Mouse (Mus musculus): ENCODE results near the gene 6430571L13Rik.
A peak's percentile ranks its signal among the peaks of the same experiment; 100 is the strongest.

The 6430571L13Rik gene

DNA sequence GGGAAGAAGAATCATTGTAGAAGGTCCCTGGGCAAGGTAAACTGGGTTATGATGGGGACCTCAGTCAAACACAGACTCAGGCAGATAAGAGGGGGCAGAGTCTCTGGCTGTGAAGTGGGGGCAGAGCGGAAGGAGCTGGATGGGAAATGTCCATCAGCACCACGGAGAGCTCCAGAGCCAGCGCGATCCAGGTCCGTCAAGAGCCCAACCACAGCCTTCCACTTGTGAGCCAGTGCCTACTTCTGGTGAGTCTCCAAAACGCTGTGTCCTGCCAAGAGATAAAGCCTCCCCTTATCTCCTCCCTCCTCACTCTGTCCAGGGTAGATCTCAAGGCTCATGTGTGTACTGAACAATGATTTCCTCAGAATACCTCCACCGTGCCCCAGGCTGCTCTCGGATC lies 41.3 kb downstream of the 6430571L13Rik start:
- peak; percentile 70 for DNase-seq (ENCODE audit: low read depth, low spot score)

DNA sequence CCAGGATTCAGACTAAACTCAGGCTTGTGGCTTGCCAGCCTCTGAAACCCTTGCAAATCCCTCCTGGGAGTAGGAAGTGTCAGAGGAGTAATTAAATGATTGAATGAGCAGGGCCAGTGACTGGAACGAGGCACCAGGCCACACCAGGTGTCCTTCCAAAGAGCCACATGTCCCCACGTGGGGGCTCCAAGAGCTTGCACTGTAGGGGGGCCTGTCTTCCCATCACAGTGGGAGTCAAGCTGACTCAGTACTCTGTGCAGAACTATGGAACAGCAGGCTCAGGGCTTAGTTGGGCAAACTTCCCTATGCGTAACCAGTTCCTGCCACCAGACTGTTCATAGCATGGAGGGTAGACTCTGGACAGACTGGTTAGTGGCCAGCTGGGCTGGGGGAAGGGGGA lies 44.0 kb downstream of the 6430571L13Rik start:
- DNase-seq (ENCODE audit: low read depth, low spot score): no peak

DNA sequence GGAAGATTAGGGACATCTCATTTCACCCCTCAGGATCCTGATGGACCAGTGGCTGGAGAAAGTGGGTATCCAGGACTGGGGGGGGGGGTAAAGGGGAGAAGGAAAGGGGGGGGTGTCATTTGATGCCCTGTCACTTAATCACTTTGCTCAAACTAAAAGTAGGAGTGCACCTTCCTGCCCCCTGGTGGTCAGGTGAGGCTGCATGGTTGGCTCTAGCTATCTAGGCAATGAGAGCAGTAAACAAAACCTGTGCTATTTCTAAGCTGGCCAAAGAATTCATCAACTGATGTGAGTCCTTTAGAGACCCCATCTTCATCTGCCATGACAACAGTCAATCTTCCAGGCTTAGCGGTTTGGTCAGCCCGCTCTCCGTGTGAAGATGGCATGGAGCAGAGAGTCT lies 46.3 kb downstream of the 6430571L13Rik start:
- no peak for DNase-seq (ENCODE audit: low read depth, low spot score)

DNA sequence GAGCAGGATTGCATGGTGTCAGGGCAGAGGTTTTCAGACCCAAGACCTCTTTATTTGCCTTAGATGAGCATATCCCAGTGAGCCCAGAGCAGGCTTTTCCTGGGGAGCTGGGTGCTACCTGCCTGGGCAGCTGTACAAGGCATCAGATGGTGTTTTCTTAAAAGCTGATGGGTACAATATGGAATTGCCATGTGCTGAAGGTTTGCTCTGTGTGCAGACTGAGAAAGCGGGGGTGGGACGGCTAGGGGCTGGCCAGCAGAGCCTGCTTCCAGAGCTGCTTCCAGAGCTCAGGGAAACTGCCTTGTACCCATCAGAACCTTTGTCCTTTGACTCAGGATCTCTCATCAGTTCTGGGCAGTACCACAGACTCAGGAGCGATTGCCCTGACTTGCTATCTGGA lies 47.3 kb downstream of the 6430571L13Rik start:
- no peak for DNase-seq (ENCODE audit: low read depth, low spot score)

DNA sequence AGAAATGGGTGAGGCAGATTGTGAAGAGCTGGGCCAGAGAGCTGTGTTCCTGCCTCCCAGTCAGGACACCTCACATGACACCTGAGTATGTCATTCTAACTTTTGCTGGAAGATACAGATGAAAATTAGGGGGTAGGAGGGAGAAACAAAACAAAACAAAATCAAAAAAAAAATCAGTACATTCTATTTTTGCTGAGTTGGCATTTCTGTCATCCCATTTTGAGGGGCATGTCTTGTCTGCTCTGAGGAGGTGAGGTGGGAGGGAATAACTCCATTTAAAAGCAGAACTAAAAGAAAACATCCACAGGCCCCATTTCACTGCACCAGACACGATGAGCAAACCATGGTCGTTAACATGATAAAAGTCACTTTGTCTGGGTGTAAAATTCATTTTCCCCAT lies 47.9 kb downstream of the 6430571L13Rik start:
- DNase-seq (ENCODE audit: low read depth, low spot score): no peak

DNA sequence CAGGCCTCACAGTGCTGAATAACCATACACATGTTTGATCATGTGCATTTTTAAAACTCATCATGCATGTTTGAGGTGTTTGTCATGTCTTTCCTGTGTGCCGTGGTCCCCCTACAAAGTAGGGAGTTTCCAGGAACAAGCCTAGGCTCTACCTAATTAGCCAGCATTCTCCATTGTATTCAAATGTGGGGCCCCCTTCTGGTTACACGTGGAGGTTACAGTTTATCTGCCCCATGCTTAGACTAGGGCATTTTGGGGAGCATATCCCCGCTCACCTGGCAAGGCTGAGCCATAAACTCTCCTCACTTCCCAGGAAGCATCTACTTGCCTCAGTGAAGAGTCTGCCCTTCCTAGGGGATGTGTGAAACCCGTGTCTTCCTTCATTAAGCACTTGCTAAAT lies 56.0 kb downstream of the 6430571L13Rik start:
- DNase-seq (ENCODE audit: low read depth, low spot score): no peak

DNA sequence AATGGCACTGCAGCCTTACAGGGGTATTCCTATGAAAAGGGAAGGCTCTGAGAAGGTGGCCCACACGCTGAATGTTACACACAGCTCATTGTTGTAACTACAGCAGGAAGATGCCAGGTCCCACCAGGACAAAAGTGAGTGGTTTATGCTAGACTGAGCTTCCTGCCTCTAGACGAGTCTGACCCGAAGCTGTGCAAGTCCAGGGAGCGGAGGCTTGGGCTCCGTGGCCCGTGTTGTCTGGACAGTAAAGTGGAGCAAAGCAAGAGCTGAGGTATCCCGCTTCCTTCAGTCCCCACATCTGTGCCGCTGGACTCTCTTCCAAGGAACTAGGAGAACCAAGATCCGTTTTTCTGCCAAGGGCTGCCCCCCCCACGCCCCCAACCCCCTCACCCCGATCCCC lies 58.6 kb downstream of the 6430571L13Rik start:
- no peak for DNase-seq (ENCODE audit: low read depth, low spot score)

DNA sequence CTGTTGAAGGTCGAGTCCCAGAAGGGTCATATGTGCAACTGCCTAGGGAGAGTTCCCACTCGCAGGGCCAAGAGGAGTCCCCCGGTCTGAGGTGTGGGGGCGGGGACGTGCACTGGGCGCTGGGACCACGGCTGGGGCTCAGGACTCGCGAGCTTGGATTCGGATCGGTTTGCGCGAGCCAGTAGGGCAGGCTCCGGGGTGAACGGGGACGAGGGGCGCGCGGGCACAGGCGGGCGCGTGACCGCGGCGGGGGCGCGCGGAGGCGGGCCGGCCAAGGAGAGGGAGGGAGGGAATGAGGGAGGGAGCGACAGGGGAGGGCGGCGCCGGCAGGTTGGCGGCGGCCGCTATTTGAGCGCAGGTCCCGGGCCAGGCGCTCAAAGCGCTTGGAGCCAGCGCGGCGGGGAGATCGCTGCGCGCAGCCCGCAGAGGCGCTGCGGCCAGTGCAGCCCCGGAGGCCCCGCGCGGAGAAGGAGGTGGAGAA lies 59.1 kb downstream of the 6430571L13Rik start, which contains the start of gene Cacna2d2:
TSS of gene Cacna2d2 (plus strand) at position 122 of the 481 bp plus-strand sequence.
- no peak for DNase-seq (ENCODE audit: low read depth, low spot score)

DNA sequence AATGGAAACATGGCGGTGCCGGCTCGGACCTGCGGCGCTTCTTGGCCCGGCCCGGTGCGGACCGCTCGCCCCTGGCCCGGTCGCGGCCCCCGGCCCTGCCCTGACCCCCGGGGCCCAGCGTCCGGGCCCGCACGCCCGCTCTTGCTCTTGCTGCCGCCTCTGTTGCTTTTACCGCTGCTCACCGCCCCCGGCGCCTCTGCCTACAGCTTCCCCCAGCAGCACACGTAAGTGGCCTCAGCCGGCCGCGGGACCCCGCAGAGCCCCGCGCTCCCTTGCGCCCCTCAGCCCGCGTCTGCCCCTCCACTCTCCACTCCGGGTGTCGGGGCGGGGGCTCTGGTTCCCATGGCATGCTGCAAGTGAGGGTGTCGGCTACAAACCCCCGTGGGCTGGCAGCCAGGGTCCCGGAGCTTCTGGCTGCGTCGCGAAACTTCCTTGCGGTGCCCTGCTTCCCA lies 59.7 kb downstream of the 6430571L13Rik start:
- no peak for DNase-seq (ENCODE audit: low read depth, low spot score)

DNA sequence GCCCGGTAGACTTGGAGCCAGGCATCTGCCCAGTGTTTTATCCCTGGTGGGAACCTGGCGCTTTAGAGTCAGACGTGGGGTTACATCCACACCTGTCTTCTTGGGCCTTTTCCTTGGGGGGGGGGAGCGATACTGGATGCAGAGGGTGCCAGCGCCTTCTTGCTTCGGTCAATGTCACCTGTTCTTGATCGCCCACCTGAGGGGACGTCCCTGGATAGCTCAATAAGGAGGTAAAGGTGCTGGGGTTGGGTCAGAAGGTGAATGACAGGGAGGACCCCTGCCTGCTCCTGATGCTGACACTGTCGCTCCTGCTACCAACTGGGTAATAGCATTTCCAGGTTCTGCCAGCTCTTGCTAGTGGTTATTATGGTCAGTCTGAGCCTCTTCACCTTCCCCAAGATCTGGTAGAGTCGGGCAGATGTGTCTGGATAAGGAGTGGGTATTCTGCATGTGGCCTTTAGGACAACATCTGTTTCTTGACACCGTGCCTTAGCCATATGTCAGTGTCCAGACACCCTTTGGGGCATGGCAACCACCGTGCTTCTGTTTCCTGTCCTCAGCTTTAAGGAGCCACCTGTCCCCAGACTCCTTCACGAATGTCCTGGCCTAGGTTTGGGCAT lies 60.4 kb downstream of the 6430571L13Rik start:
- no peak for DNase-seq (ENCODE audit: low read depth, low spot score)
